Mouse (Mus musculus) midbrain, embryonic 10.5 days (tissue): Measurements from ENCODE around the gene Dnah10. TPM values are rescaled to one million over a fixed set of nuclear protein-coding genes. Genes with fewer than 3 reads are reported as not detected.
"Not testable (repeated sequence)": the region's sequence is repeated elsewhere in the genome, so short reads cannot be mapped to it uniquely, and the experiment has no call there.

Source experiments
- DNase-seq: peaks from one replicate; pipeline ENCODE4 v3.0.0-alpha.2; 2017; ENCODE audit warnings: low spot score
- H3K27ac ChIP-seq: fragments of 300-500 bp; sonication (generic); replicated peaks from 2 replicates; pipeline ENCODE4 v1.5.1; 2016; ENCODE audit warnings: mild to moderate bottlenecking
- H3K27me3 ChIP-seq: fragments of 300-500 bp; sonication (generic); 2 replicates; pipeline ENCODE4 v1.6.1; 2016; ENCODE audit warnings: low read depth, mild to moderate bottlenecking; ENCODE audit not compliant: poor library complexity, severe bottlenecking
- H3K36me3 ChIP-seq: fragments of 300-500 bp; sonication (generic); 2 replicates; pipeline ENCODE4 v1.6.1; 2016; ENCODE audit warnings: mild to moderate bottlenecking, moderate library complexity
- H3K4me1 ChIP-seq: fragments of 300-500 bp; sonication (generic); 2 replicates; pipeline ENCODE4 v1.6.1; 2016
- H3K4me3 ChIP-seq: fragments of 300-500 bp; sonication (generic); 2 replicates; pipeline ENCODE4 v1.5.1; 2016; ENCODE audit warnings: mild to moderate bottlenecking, moderate library complexity
- H3K9me3 ChIP-seq: fragments of 300-500 bp; sonication (generic); replicated peaks from 2 replicates; pipeline ENCODE4 v1.6.1; 2016; ENCODE audit warnings: mild to moderate bottlenecking
- WGBS: fragments of 180-500 bp; shearing (Covaris S2); methylation state at CpG from one replicate; pipeline ENCODE4 v1.1.7; 2016; 5-methylcytosine and 5-hydroxymethylcytosine counted together
- polyA plus RNA-seq: library from polyadenylated mRNA; unstranded; fragments of >200 nt; fragmentation: Nextera tagmentation; extraction: Ambion mirVana; gene quantifications from 2 replicates; pipeline ENCODE4 v1.2.1, GENCODE M21; 2016

The Dnah10 gene
- polyA plus RNA-seq, 1 experiment from 2014 or later: 0.02 TPM

GRCm38 (mm10) chr5:124761011-124761410 is 36.1 kb downstream of the Dnah10 start:
- Histone ChIP-seq H3K27me3 (no peaks in the 10 kb centered on the region), H3K4me1 (no peaks in the 10 kb centered on the region), H3K36me3 (no peaks in the 10 kb centered on the region), H3K9me3 (0 out of 2 replicates have a peak, but pooled peaks cover 4% of the 10 kb centered on the region), H3K27ac (no peak overlapping the region), H3K4me3 (no peak overlapping the region)
- WGBS: 68% methylated on average over 18 of the region's 18 CpGs
- no peak for DNase-seq

GRCm38 (mm10) chr5:124761787-124762186 is 36.9 kb downstream of the Dnah10 start:
- Histone ChIP-seq H3K4me1 (no peaks in the 10 kb centered on the region), H3K27me3 (no peaks in the 10 kb centered on the region), H3K4me3 (no peak overlapping the region), H3K27ac (no peak overlapping the region), H3K36me3 (no peaks in the 10 kb centered on the region), H3K9me3 (0 out of 2 replicates have a peak, but pooled peaks cover 4% of the 10 kb centered on the region)
- WGBS: 97% methylated on average over 1 of the region's 1 CpGs
- DNase-seq: no peak

- WGBS: 73% methylated on average over 3 of the region's 3 CpGs
- DNase-seq: no peak
- no peaks in the 10 kb centered on the region for H3K36me3 ChIP-seq
These were observed 49.7 kb downstream of the Dnah10 start for GRCm38 (mm10) chr5:124774552-124774951.

DNA sequence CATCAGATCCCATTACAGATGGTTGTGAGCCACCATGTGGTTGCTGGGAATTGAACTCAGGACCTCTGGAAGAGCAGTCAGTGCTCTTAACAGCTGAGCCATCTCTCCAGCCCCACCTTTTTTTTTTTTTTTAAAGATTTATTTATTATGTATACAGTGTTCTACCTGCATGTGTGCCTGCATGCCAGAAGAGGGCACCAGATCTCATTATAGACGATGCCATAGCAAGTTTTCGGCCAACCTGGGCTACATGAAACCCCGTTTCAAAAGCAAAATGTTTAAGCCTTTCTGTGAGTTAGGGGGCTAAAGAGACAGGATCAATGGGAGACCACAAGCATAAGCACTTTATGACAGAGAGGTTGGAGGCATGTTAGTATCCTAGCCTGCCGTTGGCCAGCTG is 51.4 kb downstream of the Dnah10 start:
- H3K4me1 ChIP-seq, H3K36me3 ChIP-seq, DNase-seq, H3K4me3 ChIP-seq, H3K27ac ChIP-seq, H3K27me3 ChIP-seq: not testable (repeated sequence)
- H3K9me3 ChIP-seq: peaks cover 16% of the 10 kb centered on the region; the same call in 1 of the 2 replicates
- 92% methylated on average over 4 of the region's 4 CpGs for WGBS

More at GRCm38 (mm10) chr5:124774552-124774951, 49.7 kb downstream of the Dnah10 start:
- Histone ChIP-seq H3K27ac (no peak overlapping the region), H3K27me3 (no peaks in the 10 kb centered on the region), H3K4me3 (no peak overlapping the region), H3K4me1 (no peaks in the 10 kb centered on the region), H3K9me3 (peaks cover 6% of the 10 kb centered on the region; the same call in 1 of the 2 replicates)

GRCm38 (mm10) chr5:124777178-124777709 is 52.4 kb downstream of the Dnah10 start:
- no peaks in the 10 kb centered on the region for H3K36me3 ChIP-seq
- peaks cover 16% of the 10 kb centered on the region; the same call in 1 of the 2 replicates for H3K9me3 ChIP-seq
- H3K27me3 ChIP-seq: no peaks in the 10 kb centered on the region
- 63% methylated on average over 6 of the region's 6 CpGs for WGBS
- no peaks in the 10 kb centered on the region for H3K4me1 ChIP-seq
- no peak overlapping the region for H3K4me3 ChIP-seq
- no peak overlapping the region for H3K27ac ChIP-seq
- DNase-seq: peak; percentile 21

DNA sequence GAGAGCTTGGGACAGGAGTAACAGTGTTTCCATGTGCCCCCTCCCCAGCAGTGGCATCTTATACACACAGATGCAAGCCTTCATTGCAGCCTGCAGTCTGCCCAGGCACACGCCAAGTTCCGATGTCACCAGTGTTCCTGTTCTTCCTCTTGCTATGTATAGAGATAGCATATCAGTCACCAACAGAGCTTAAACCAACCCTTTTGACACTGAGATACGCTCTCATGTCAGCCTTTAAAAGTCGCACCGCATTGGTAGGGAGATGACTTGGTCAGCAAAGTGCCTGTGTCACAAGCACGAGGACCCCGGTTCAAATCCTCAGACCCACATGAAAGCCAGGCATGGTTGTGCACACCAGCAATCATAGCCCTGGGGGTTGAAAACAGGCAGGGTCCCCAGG is 55.0 kb downstream of the Dnah10 start:
- Histone ChIP-seq H3K9me3 (peaks cover 17% of the 10 kb centered on the region; the same call in 1 of the 2 replicates), H3K27ac (no peak overlapping the region), H3K4me3 (no peak overlapping the region), H3K36me3 (no peaks in the 10 kb centered on the region), H3K4me1 (no peaks in the 10 kb centered on the region), H3K27me3 (no peaks in the 10 kb centered on the region)
- WGBS: 93% methylated on average over 7 of the region's 7 CpGs
- no peak for DNase-seq

DNA sequence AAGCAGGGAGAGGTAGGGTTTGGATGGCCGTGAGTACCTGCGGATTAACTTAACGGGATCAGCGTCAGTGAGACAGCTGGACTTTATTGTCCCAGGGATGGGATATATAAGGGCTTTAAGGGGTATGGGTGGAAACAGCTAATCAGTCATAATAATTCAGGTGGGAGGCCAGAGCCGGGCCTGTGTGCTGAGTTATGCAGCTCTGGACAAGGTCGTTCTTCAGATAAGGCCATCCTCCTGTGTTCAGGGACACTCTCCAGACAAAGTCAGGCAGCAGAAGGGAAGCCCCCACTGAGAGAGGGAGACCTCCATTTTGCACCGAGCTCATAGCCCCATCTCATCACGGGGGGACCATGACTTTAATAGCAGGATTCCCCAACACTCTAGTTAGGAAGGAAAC is 56.8 kb downstream of the Dnah10 start:
- Histone ChIP-seq H3K36me3 (no peaks in the 10 kb centered on the region), H3K27me3 (no peaks in the 10 kb centered on the region), H3K27ac (no peak overlapping the region), H3K9me3 (peaks cover 29% of the 10 kb centered on the region; the same call in 1 of the 2 replicates), H3K4me3 (no peak overlapping the region), H3K4me1 (no peaks in the 10 kb centered on the region)
- DNase-seq: no peak
- WGBS: 91% methylated on average over 8 of the region's 8 CpGs

- H3K36me3 ChIP-seq: no peaks in the 10 kb centered on the region
- 81% methylated on average over 7 of the region's 7 CpGs for WGBS
- no peaks in the 10 kb centered on the region for H3K4me1 ChIP-seq
- H3K9me3 ChIP-seq: peaks cover 16% of the 10 kb centered on the region; the same call in 1 of the 2 replicates
- no peak overlapping the region for H3K4me3 ChIP-seq
- H3K27me3 ChIP-seq: no peaks in the 10 kb centered on the region
- no peak for DNase-seq
- H3K27ac ChIP-seq: no peak overlapping the region
These were observed 60.8 kb downstream of the Dnah10 start for GRCm38 (mm10) chr5:124785650-124786049.

DNA sequence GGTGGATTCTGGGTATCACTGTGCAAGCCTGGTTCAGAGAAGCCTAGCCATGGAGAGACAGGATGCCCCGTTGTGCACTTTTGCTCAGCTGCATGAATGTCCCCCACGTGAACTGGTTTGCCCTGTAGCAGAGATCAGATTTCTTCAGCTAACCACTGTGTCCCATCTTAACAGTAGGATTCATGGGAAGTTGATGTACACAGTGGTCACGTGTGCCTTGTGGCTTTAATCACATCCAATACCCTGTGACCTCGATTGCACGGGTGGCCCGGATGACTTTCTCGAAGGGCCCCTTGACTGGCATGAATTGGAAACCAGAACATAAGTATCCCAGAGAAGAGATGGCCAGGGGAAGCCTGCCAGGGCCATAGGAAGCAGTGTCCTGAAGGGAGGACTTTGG is 67.2 kb downstream of the Dnah10 start:
- no peak overlapping the region for H3K27ac ChIP-seq
- WGBS: 88% methylated on average over 7 of the region's 7 CpGs
- no peak for DNase-seq
- no peak overlapping the region for H3K4me3 ChIP-seq
- H3K27me3 ChIP-seq: no peaks in the 10 kb centered on the region
- H3K4me1 ChIP-seq: no peaks in the 10 kb centered on the region
- H3K36me3 ChIP-seq: no peaks in the 10 kb centered on the region
- H3K9me3 ChIP-seq: no peaks in the 10 kb centered on the region

- WGBS: 79% methylated on average over 4 of the region's 4 CpGs
- DNase-seq: no peak
- no peaks in the 10 kb centered on the region for H3K4me1 ChIP-seq
- no peaks in the 10 kb centered on the region for H3K27me3 ChIP-seq
- 0 out of 2 replicates have a peak, but pooled peaks cover 6% of the 10 kb centered on the region for H3K9me3 ChIP-seq
- H3K27ac ChIP-seq: no peak overlapping the region
- H3K4me3 ChIP-seq: no peak overlapping the region
- no peaks in the 10 kb centered on the region for H3K36me3 ChIP-seq
These were observed 85.0 kb downstream of the Dnah10 start for GRCm38 (mm10) chr5:124809708-124810366.

GRCm38 (mm10) chr5:124812466-124812865 is 87.6 kb downstream of the Dnah10 start:
- 0 out of 2 replicates have a peak, but pooled peaks cover 6% of the 10 kb centered on the region for H3K9me3 ChIP-seq
- 0 out of 2 replicates have a peak, but pooled peaks cover 2% of the 10 kb centered on the region for H3K4me1 ChIP-seq
- no peak for DNase-seq
- no peaks in the 10 kb centered on the region for H3K36me3 ChIP-seq
- 89% methylated on average over 12 of the region's 12 CpGs for WGBS
- no peak overlapping the region for H3K27ac ChIP-seq
- H3K27me3 ChIP-seq: no peaks in the 10 kb centered on the region
- H3K4me3 ChIP-seq: no peak overlapping the region

- Histone ChIP-seq H3K27me3 (no peaks in the 10 kb centered on the region), H3K9me3 (no peaks in the 10 kb centered on the region), H3K27ac (no peak overlapping the region), H3K36me3 (no peaks in the 10 kb centered on the region), H3K4me3 (no peak overlapping the region), H3K4me1 (0 out of 2 replicates have a peak, but pooled peaks cover 2% of the 10 kb centered on the region)
- no peak for DNase-seq
- 69% methylated on average over 5 of the region's 5 CpGs for WGBS
These were observed 89.9 kb downstream of the Dnah10 start for GRCm38 (mm10) chr5:124814797-124815196.

- no peak for DNase-seq
- 0 out of 2 replicates have a peak, but pooled peaks cover 2% of the 10 kb centered on the region for H3K4me1 ChIP-seq
- H3K9me3 ChIP-seq: no peaks in the 10 kb centered on the region
- no peaks in the 10 kb centered on the region for H3K36me3 ChIP-seq
- H3K27ac ChIP-seq: no peak overlapping the region
- H3K4me3 ChIP-seq: no peak overlapping the region
- H3K27me3 ChIP-seq: no peaks in the 10 kb centered on the region
- WGBS: 88% methylated on average over 15 of the region's 15 CpGs
These were observed 92.2 kb downstream of the Dnah10 start for GRCm38 (mm10) chr5:124817050-124817449.
